In genomic region chr13:63998647-63999046, GRCm38 (mm10) we compare ENCODE assay signal across 29 mouse cellular contexts.
A peak's percentile ranks its signal among the peaks of the same experiment; 100 is the strongest.
DNase-seq lines count a peak whose midpoint lies in the region; ATAC-seq and TF ChIP-seq lines count a peak whose summit lies in the region.
"Had no signal": no experiment of that assay in that cellular context is flagged by ENCODE, and none has a peak within 500 bp of the region (broad histone marks: within the 10 kb centered on the region; RNA-seq: fewer than 3 reads in every experiment).

No protein-coding gene starts in this region.

- peaks cover 48% of the 10 kb centered on the region for H3K4me1 ChIP-seq in lung, embryonic 15.5 days
- H3K4me1 ChIP-seq in intestine, postnatal 0 days (replicated peaks; ENCODE audit: control insufficient read depth, insufficient read depth, low read length): no peaks in the 10 kb centered on the region
- H3K4me1 ChIP-seq in stomach, embryonic 16.5 days (ENCODE audit: control insufficient read depth, insufficient read depth, low read length): peaks cover 18% of the 10 kb centered on the region
- H3K4me1 ChIP-seq: liver, embryonic 12.5 days; midbrain, embryonic 15.5 days had no signal

- no peak for ATAC-seq in lung, embryonic 15.5 days (ENCODE audit: borderline replicate concordance, extremely low read depth, low FRiP score, low TSS enrichment)
- no peak for ATAC-seq in intestine, postnatal 0 days
- ATAC-seq in stomach, embryonic 16.5 days (ENCODE audit: insufficient read depth, low FRiP score): no peak
- ATAC-seq in granulocyte monocyte progenitor cell, adult 5-6 weeks (replicated peaks; ENCODE audit: poor library complexity, severe bottlenecking): no peak
- ATAC-seq: forebrain, postnatal 0 days; inflammation-experienced regulatory T-cells, adult 6 months; liver, embryonic 12.5 days; liver, postnatal 0 days; midbrain, embryonic 15.5 days had no signal

- H3K9me3 ChIP-seq in lung, embryonic 15.5 days: no peaks in the 10 kb centered on the region
- H3K9me3 ChIP-seq in intestine, postnatal 0 days (ENCODE audit: control insufficient read depth): no peaks in the 10 kb centered on the region
- H3K9me3 ChIP-seq in stomach, embryonic 16.5 days (replicated peaks; ENCODE audit: control insufficient read depth, low read length): no peaks in the 10 kb centered on the region
- H3K9me3 ChIP-seq: embryonic facial prominence, embryonic 10.5 days; embryonic facial prominence, embryonic 15.5 days; forebrain, embryonic 12.5 days; hindbrain, embryonic 10.5 days; hindbrain, embryonic 15.5 days; liver, embryonic 12.5 days; midbrain, embryonic 15.5 days; neural tube, embryonic 15.5 days had no signal

- no peak for TF ChIP-seq CTCF in intestine, postnatal 0 days (IDR thresholded peaks at IDR 0.05; ENCODE audit: low read depth)

- H3K4me2 ChIP-seq in lung, embryonic 15.5 days: no peak overlapping the region
- H3K4me2 ChIP-seq in intestine, postnatal 0 days (replicated peaks; ENCODE audit: low read depth): no peak overlapping the region
- H3K4me2 ChIP-seq in stomach, embryonic 16.5 days (ENCODE audit: low read depth, low read length): no peak overlapping the region
- H3K4me2 ChIP-seq: embryonic facial prominence, embryonic 15.5 days; forebrain, embryonic 12.5 days; hindbrain, embryonic 15.5 days; liver, embryonic 12.5 days; midbrain, embryonic 15.5 days; neural tube, embryonic 15.5 days had no signal

- intact Hi-C loops in heart, postnatal 10 days (cut with DNase I): no loop called here

- H3K36me3 ChIP-seq in lung, embryonic 15.5 days: no peaks in the 10 kb centered on the region
- H3K36me3 ChIP-seq in intestine, postnatal 0 days (ENCODE audit: control insufficient read depth, insufficient read depth): no peaks in the 10 kb centered on the region
- no peaks in the 10 kb centered on the region for H3K36me3 ChIP-seq in stomach, embryonic 16.5 days (ENCODE audit: control insufficient read depth, insufficient read depth, low read length)
- H3K36me3 ChIP-seq: embryonic facial prominence, embryonic 10.5 days; embryonic facial prominence, embryonic 15.5 days; forebrain, embryonic 12.5 days; hindbrain, embryonic 10.5 days; hindbrain, embryonic 15.5 days; liver, embryonic 12.5 days; midbrain, embryonic 15.5 days; neural tube, embryonic 15.5 days had no signal

- H3K27ac ChIP-seq in lung, embryonic 15.5 days: peak overlapping the region; percentile 54; the same call in 1 of the 2 replicates
- H3K27ac ChIP-seq in intestine, postnatal 0 days (ENCODE audit: low read depth, low read length): 0 out of 2 replicates have a peak overlapping the region, but pooled peaks have one; percentile 24
- peak overlapping the region; percentile 59 for H3K27ac ChIP-seq in stomach, embryonic 16.5 days (ENCODE audit: low read length)
- H3K27ac ChIP-seq: embryonic facial prominence, embryonic 10.5 days; embryonic facial prominence, embryonic 15.5 days; forebrain, embryonic 12.5 days; hindbrain, embryonic 10.5 days; hindbrain, embryonic 15.5 days; kidney, postnatal 0 days; liver, embryonic 12.5 days; midbrain, embryonic 15.5 days; neural tube, embryonic 15.5 days had no signal

- H3K4me3 ChIP-seq in lung, embryonic 15.5 days: no peak overlapping the region
- H3K4me3 ChIP-seq in intestine, postnatal 0 days (ENCODE audit: low read depth, low read length): no peak overlapping the region
- no peak overlapping the region for H3K4me3 ChIP-seq in stomach, embryonic 16.5 days (replicated peaks; ENCODE audit: low read length)
- H3K4me3 ChIP-seq: embryonic facial prominence, embryonic 10.5 days; embryonic facial prominence, embryonic 15.5 days; forebrain, embryonic 12.5 days; hindbrain, embryonic 10.5 days; hindbrain, embryonic 15.5 days; liver, embryonic 12.5 days; midbrain, embryonic 15.5 days; neural tube, embryonic 15.5 days had no signal

- no peaks in the 10 kb centered on the region for H3K27me3 ChIP-seq in lung, embryonic 15.5 days
- no peaks in the 10 kb centered on the region for H3K27me3 ChIP-seq in intestine, postnatal 0 days (replicated peaks; ENCODE audit: control insufficient read depth, insufficient read depth, low read length)
- no peaks in the 10 kb centered on the region for H3K27me3 ChIP-seq in stomach, embryonic 16.5 days (ENCODE audit: control insufficient read depth, insufficient read depth, low read length)
- H3K27me3 ChIP-seq: embryonic facial prominence, embryonic 15.5 days; hindbrain, embryonic 15.5 days; liver, embryonic 12.5 days; midbrain, embryonic 15.5 days; neural tube, embryonic 15.5 days; Patski had no signal

- no peak overlapping the region for H3K9ac ChIP-seq in lung, embryonic 15.5 days
- H3K9ac ChIP-seq in intestine, postnatal 0 days (ENCODE audit: low read depth, low read length): no peak overlapping the region
- H3K9ac ChIP-seq in stomach, embryonic 16.5 days (ENCODE audit: low read length): no peak overlapping the region
- H3K9ac ChIP-seq: embryonic facial prominence, embryonic 15.5 days; forebrain, embryonic 12.5 days; forebrain, postnatal 0 days; hindbrain, embryonic 15.5 days; liver, embryonic 12.5 days; liver, postnatal 0 days; midbrain, embryonic 15.5 days; neural tube, embryonic 15.5 days had no signal

- DNase-seq in heart, adult 8-10 months (ENCODE audit: low spot score): peak; percentile 53
- DNase-seq in heart, postnatal 10 days: no peak
- no peak for DNase-seq in lung, postnatal 14 days
- DNase-seq: adrenal gland, postnatal 10 days; cerebellum, adult 8-10 months; cerebellum, postnatal 25 days; forebrain, postnatal 0 days; kidney, adult 8-10 months; kidney, postnatal 4 days; left cerebral cortex, postnatal 4 days; liver, postnatal 0 days; right cerebral cortex, postnatal 4 days; thymus, adult 2 months; thymus, postnatal 36 days had no signal

- 44% methylated on average over 10 of the region's 10 CpGs for WGBS in lung, embryonic 15.5 days
- WGBS in intestine, postnatal 0 days: 66% methylated on average over 10 of the region's 10 CpGs
- WGBS in stomach, embryonic 16.5 days: 45% methylated on average over 10 of the region's 10 CpGs
